Mouse (Mus musculus): ENCODE results near the gene Enpp5. TPM values are rescaled to one million over a fixed set of nuclear protein-coding genes. Genes with fewer than 3 reads are reported as not detected.

Enpp5 gene
- polyA plus RNA-seq, 1 experiment from 2014 or later: 11.5 TPM

- ATAC-seq (ENCODE audit: low read depth) (no peak), DNase-seq (ENCODE audit: low spot score) (no peak)
Observed at GRCm38 (mm10) chr17:44077146-44077842, 1.3 kb upstream of the Enpp5 start.

GRCm38 (mm10) chr17:44077843-44078160, 811 bp upstream of the Enpp5 start:
- ATAC-seq (ENCODE audit: low read depth) (no peak), DNase-seq (ENCODE audit: low spot score) (no peak)
- 0 out of 2 replicates have a peak, but pooled peaks cover 4% of the 10 kb centered on the region for H3K36me3 ChIP-seq (ENCODE audit: control insufficient read depth, insufficient read depth, low read length)
- H3K4me2 ChIP-seq (ENCODE audit: low read depth, low read length): no peak overlapping the region
- H3K9me3 ChIP-seq (ENCODE audit: control insufficient read depth, low read length): no peaks in the 10 kb centered on the region
- WGBS: 61% methylated on average over 2 of the region's 2 CpGs
- no peak overlapping the region for H3K4me3 ChIP-seq (ENCODE audit: low read depth, low read length)
- H3K9ac ChIP-seq (ENCODE audit: low read depth, low read length): no peak overlapping the region
- H3K27ac ChIP-seq (replicated peaks; ENCODE audit: low read depth, low read length): no peak overlapping the region
- H3K4me1 ChIP-seq (ENCODE audit: control insufficient read depth, insufficient read depth, low read length): no peaks in the 10 kb centered on the region
- H3K27me3 ChIP-seq (replicated peaks; ENCODE audit: control insufficient read depth, insufficient read depth, low read length): no peaks in the 10 kb centered on the region

More at GRCm38 (mm10) chr17:44077146-44077842, 1.3 kb upstream of the Enpp5 start:
- H3K27me3 ChIP-seq (replicated peaks; ENCODE audit: control insufficient read depth, insufficient read depth, low read length): no peaks in the 10 kb centered on the region
- H3K4me2 ChIP-seq (ENCODE audit: low read depth, low read length): no peak overlapping the region
- WGBS: 84% methylated on average over 12 of the region's 12 CpGs
- H3K4me1 ChIP-seq (ENCODE audit: control insufficient read depth, insufficient read depth, low read length): no peaks in the 10 kb centered on the region
- no peak overlapping the region for H3K27ac ChIP-seq (replicated peaks; ENCODE audit: low read depth, low read length)
- H3K36me3 ChIP-seq (ENCODE audit: control insufficient read depth, insufficient read depth, low read length): 0 out of 2 replicates have a peak, but pooled peaks cover 4% of the 10 kb centered on the region
- no peaks in the 10 kb centered on the region for H3K9me3 ChIP-seq (ENCODE audit: control insufficient read depth, low read length)
- no peak overlapping the region for H3K9ac ChIP-seq (ENCODE audit: low read depth, low read length)
- no peak overlapping the region for H3K4me3 ChIP-seq (ENCODE audit: low read depth, low read length)

- ATAC-seq (ENCODE audit: low read depth): no peak
- Histone ChIP-seq H3K9me3 (ENCODE audit: control insufficient read depth, low read length) (no peaks in the 10 kb centered on the region), H3K4me3 (ENCODE audit: low read depth, low read length) (no peak overlapping the region), H3K4me1 (ENCODE audit: control insufficient read depth, insufficient read depth, low read length) (no peaks in the 10 kb centered on the region), H3K27me3 (replicated peaks; ENCODE audit: control insufficient read depth, insufficient read depth, low read length) (no peaks in the 10 kb centered on the region), H3K27ac (replicated peaks; ENCODE audit: low read depth, low read length) (no peak overlapping the region), H3K4me2 (ENCODE audit: low read depth, low read length) (no peak overlapping the region), H3K36me3 (ENCODE audit: control insufficient read depth, insufficient read depth, low read length) (0 out of 2 replicates have a peak, but pooled peaks cover 4% of the 10 kb centered on the region), H3K9ac (ENCODE audit: low read depth, low read length) (no peak overlapping the region)
- 82% methylated on average over 4 of the region's 4 CpGs for WGBS
- no peak for DNase-seq (ENCODE audit: low spot score)
Observed at GRCm38 (mm10) chr17:44083156-44083555, 4.5 kb downstream of the Enpp5 start.

- DNase-seq (ENCODE audit: low spot score) (no peak), ATAC-seq (ENCODE audit: low read depth) (no peak)
- Histone ChIP-seq H3K9ac (ENCODE audit: low read depth, low read length) (no peak overlapping the region), H3K27ac (replicated peaks; ENCODE audit: low read depth, low read length) (no peak overlapping the region), H3K27me3 (replicated peaks; ENCODE audit: control insufficient read depth, insufficient read depth, low read length) (no peaks in the 10 kb centered on the region), H3K4me3 (ENCODE audit: low read depth, low read length) (no peak overlapping the region), H3K36me3 (ENCODE audit: control insufficient read depth, insufficient read depth, low read length) (no peaks in the 10 kb centered on the region), H3K4me1 (ENCODE audit: control insufficient read depth, insufficient read depth, low read length) (no peaks in the 10 kb centered on the region), H3K9me3 (ENCODE audit: control insufficient read depth, low read length) (no peaks in the 10 kb centered on the region), H3K4me2 (ENCODE audit: low read depth, low read length) (no peak overlapping the region)
- 87% methylated on average over 3 of the region's 3 CpGs for WGBS
Observed at GRCm38 (mm10) chr17:44088226-44088625, 9.6 kb downstream of the Enpp5 start.

- Histone ChIP-seq H3K4me2 (ENCODE audit: low read depth, low read length) (no peak overlapping the region), H3K36me3 (ENCODE audit: control insufficient read depth, insufficient read depth, low read length) (no peaks in the 10 kb centered on the region), H3K9ac (ENCODE audit: low read depth, low read length) (no peak overlapping the region), H3K27ac (replicated peaks; ENCODE audit: low read depth, low read length) (no peak overlapping the region), H3K27me3 (replicated peaks; ENCODE audit: control insufficient read depth, insufficient read depth, low read length) (no peaks in the 10 kb centered on the region), H3K4me1 (ENCODE audit: control insufficient read depth, insufficient read depth, low read length) (no peaks in the 10 kb centered on the region), H3K9me3 (ENCODE audit: control insufficient read depth, low read length) (no peaks in the 10 kb centered on the region), H3K4me3 (ENCODE audit: low read depth, low read length) (no peak overlapping the region)
- ATAC-seq (ENCODE audit: low read depth) (no peak), DNase-seq (ENCODE audit: low spot score) (no peak)
- 56% methylated on average over 2 of the region's 2 CpGs for WGBS
Observed at GRCm38 (mm10) chr17:44090916-44091315, 12.3 kb downstream of the Enpp5 start.

GRCm38 (mm10) chr17:44091512-44091911, 12.9 kb downstream of the Enpp5 start:
- ATAC-seq (ENCODE audit: low read depth) (no peak), DNase-seq (ENCODE audit: low spot score) (no peak)
- H3K36me3 ChIP-seq (ENCODE audit: control insufficient read depth, insufficient read depth, low read length): no peaks in the 10 kb centered on the region
- no peak overlapping the region for H3K4me3 ChIP-seq (ENCODE audit: low read depth, low read length)
- no peak overlapping the region for H3K4me2 ChIP-seq (ENCODE audit: low read depth, low read length)
- H3K4me1 ChIP-seq (ENCODE audit: control insufficient read depth, insufficient read depth, low read length): no peaks in the 10 kb centered on the region
- H3K9me3 ChIP-seq (ENCODE audit: control insufficient read depth, low read length): no peaks in the 10 kb centered on the region
- no peak overlapping the region for H3K9ac ChIP-seq (ENCODE audit: low read depth, low read length)
- H3K27ac ChIP-seq (replicated peaks; ENCODE audit: low read depth, low read length): no peak overlapping the region
- WGBS: 52% methylated on average over 2 of the region's 2 CpGs
- no peaks in the 10 kb centered on the region for H3K27me3 ChIP-seq (replicated peaks; ENCODE audit: control insufficient read depth, insufficient read depth, low read length)

GRCm38 (mm10) chr17:44100486-44100885, 21.9 kb downstream of the Enpp5 start:
- Histone ChIP-seq H3K9ac (ENCODE audit: low read depth, low read length) (no peak overlapping the region), H3K4me1 (ENCODE audit: control insufficient read depth, insufficient read depth, low read length) (peaks cover 7% of the 10 kb centered on the region; the same call in 1 of the 2 replicates), H3K4me3 (ENCODE audit: low read depth, low read length) (no peak overlapping the region), H3K27ac (replicated peaks; ENCODE audit: low read depth, low read length) (no peak overlapping the region), H3K9me3 (ENCODE audit: control insufficient read depth, low read length) (no peaks in the 10 kb centered on the region), H3K36me3 (ENCODE audit: control insufficient read depth, insufficient read depth, low read length) (no peaks in the 10 kb centered on the region), H3K27me3 (replicated peaks; ENCODE audit: control insufficient read depth, insufficient read depth, low read length) (0 out of 2 replicates have a peak, but pooled peaks cover 7% of the 10 kb centered on the region), H3K4me2 (ENCODE audit: low read depth, low read length) (no peak overlapping the region)
- no peak for DNase-seq (ENCODE audit: low spot score)
- 67% methylated on average over 4 of the region's 4 CpGs for WGBS
- no peak for ATAC-seq (ENCODE audit: low read depth)

- Histone ChIP-seq H3K4me1 (ENCODE audit: control insufficient read depth, insufficient read depth, low read length) (peaks cover 7% of the 10 kb centered on the region; the same call in 1 of the 2 replicates), H3K9me3 (ENCODE audit: control insufficient read depth, low read length) (no peaks in the 10 kb centered on the region), H3K4me3 (ENCODE audit: low read depth, low read length) (no peak overlapping the region), H3K36me3 (ENCODE audit: control insufficient read depth, insufficient read depth, low read length) (no peaks in the 10 kb centered on the region), H3K4me2 (ENCODE audit: low read depth, low read length) (no peak overlapping the region), H3K27ac (replicated peaks; ENCODE audit: low read depth, low read length) (no peak overlapping the region), H3K9ac (ENCODE audit: low read depth, low read length) (no peak overlapping the region), H3K27me3 (replicated peaks; ENCODE audit: control insufficient read depth, insufficient read depth, low read length) (0 out of 2 replicates have a peak, but pooled peaks cover 7% of the 10 kb centered on the region)
- ATAC-seq (ENCODE audit: low read depth) (no peak), DNase-seq (ENCODE audit: low spot score) (no peak)
- 66% methylated on average over 9 of the region's 9 CpGs for WGBS
Observed at GRCm38 (mm10) chr17:44100906-44101305, 22.3 kb downstream of the Enpp5 start.

- no peak overlapping the region for H3K27ac ChIP-seq (replicated peaks; ENCODE audit: low read depth, low read length)
Observed at GRCm38 (mm10) chr17:44101961-44102360, 23.3 kb downstream of the Enpp5 start.

More at GRCm38 (mm10) chr17:44101961-44102360, 23.3 kb downstream of the Enpp5 start:
- H3K4me2 ChIP-seq (ENCODE audit: low read depth, low read length): no peak overlapping the region
- DNase-seq (ENCODE audit: low spot score): no peak
- 0 out of 2 replicates have a peak, but pooled peaks cover 7% of the 10 kb centered on the region for H3K27me3 ChIP-seq (replicated peaks; ENCODE audit: control insufficient read depth, insufficient read depth, low read length)
- H3K4me3 ChIP-seq (ENCODE audit: low read depth, low read length): no peak overlapping the region
- H3K9ac ChIP-seq (ENCODE audit: low read depth, low read length): no peak overlapping the region
- no peaks in the 10 kb centered on the region for H3K9me3 ChIP-seq (ENCODE audit: control insufficient read depth, low read length)
- H3K36me3 ChIP-seq (ENCODE audit: control insufficient read depth, insufficient read depth, low read length): no peaks in the 10 kb centered on the region
- peaks cover 7% of the 10 kb centered on the region; the same call in 1 of the 2 replicates for H3K4me1 ChIP-seq (ENCODE audit: control insufficient read depth, insufficient read depth, low read length)
- WGBS: 92% methylated on average over 10 of the region's 10 CpGs
- no peak for ATAC-seq (ENCODE audit: low read depth)
